Comparison of ENCODE assay signal across 8 mouse cellular contexts in genomic region chr5:125148686-125149085, GRCm38 (mm10). TPM values are rescaled to one million over a fixed set of nuclear protein-coding genes. Genes with fewer than 3 reads are reported as not detected.
DNase-seq lines count a peak whose midpoint lies in the region; ATAC-seq and TF ChIP-seq lines count a peak whose summit lies in the region.

No protein-coding gene starts in this region.

- no peak overlapping the region for H3K27ac ChIP-seq in neural tube, embryonic 12.5 days
- H3K27ac ChIP-seq in gastrocnemius, adult 2 months = peak overlapping the region; percentile 77
- peak overlapping the region; percentile 82 for H3K27ac ChIP-seq in hindbrain, embryonic 14.5 days

- DNase-seq in neural tube, embryonic 10.5 days (ENCODE audit: extremely low spot score, low spot score) = no peak
- peak; percentile 88 for DNase-seq in gastrocnemius, adult 2 months
- DNase-seq in hindbrain, embryonic 14.5 days (ENCODE audit: low spot score) = no peak
- peak; percentile 73 to 87 for DNase-seq in lung, postnatal 4 days
- DNase-seq in yolk sac, embryonic 10.5 days (ENCODE audit: low spot score) = no peak
- DNase-seq in T-cell, adult 2 months (ENCODE audit: low spot score) = no peak

- no peak overlapping the region for H3K9ac ChIP-seq in neural tube, embryonic 12.5 days
- peak overlapping the region; percentile 17; the same call in 1 of the 2 replicates for H3K9ac ChIP-seq in hindbrain, embryonic 14.5 days

- no peaks in the 10 kb centered on the region for H3K36me3 ChIP-seq in neural tube, embryonic 12.5 days
- H3K36me3 ChIP-seq in hindbrain, embryonic 14.5 days (replicated peaks; ENCODE audit: control insufficient read depth, insufficient read depth) = no peaks in the 10 kb centered on the region

- no peaks in the 10 kb centered on the region for H3K27me3 ChIP-seq in neural tube, embryonic 12.5 days (replicated peaks)
- H3K27me3 ChIP-seq in hindbrain, embryonic 14.5 days (ENCODE audit: control insufficient read depth, insufficient read depth, low read length) = no peaks in the 10 kb centered on the region

- TF ChIP-seq CTCF in gastrocnemius, adult 2 months (IDR thresholded peaks at IDR 0.05) = no peak

- 40% methylated on average over 5 of the region's 5 CpGs for WGBS in neural tube, embryonic 12.5 days
- 49% methylated on average over 5 of the region's 5 CpGs for WGBS in hindbrain, embryonic 14.5 days

- no peaks in the 10 kb centered on the region for H3K9me3 ChIP-seq in neural tube, embryonic 12.5 days
- H3K9me3 ChIP-seq in hindbrain, embryonic 14.5 days (ENCODE audit: control insufficient read depth, low read length) = no peaks in the 10 kb centered on the region

- 0 out of 2 replicates have a peak overlapping the region, but pooled peaks have one; percentile 12 for H3K4me2 ChIP-seq in neural tube, embryonic 12.5 days (replicated peaks)
- no peak overlapping the region for H3K4me2 ChIP-seq in hindbrain, embryonic 14.5 days (replicated peaks)

- intact Hi-C loops in gastrocnemius, adult 2 months (cut with DNase I) = no loop called here

- no peak for ATAC-seq in neural tube, embryonic 12.5 days (ENCODE audit: low FRiP score, low read depth)
- ATAC-seq in hindbrain, embryonic 14.5 days (ENCODE audit: low FRiP score) = no peak
- ATAC-seq in megakaryocyte-erythroid progenitor cell, adult 5-6 weeks (replicated peaks; ENCODE audit: low FRiP score, low TSS enrichment, poor library complexity, severe bottlenecking) = no peak

- no peak overlapping the region for H3K4me3 ChIP-seq in neural tube, embryonic 12.5 days
- peak overlapping the region; percentile 46 for H3K4me3 ChIP-seq in gastrocnemius, adult 2 months
- no peak overlapping the region for H3K4me3 ChIP-seq in hindbrain, embryonic 14.5 days (replicated peaks; ENCODE audit: low read length)

- H3K4me1 ChIP-seq in neural tube, embryonic 12.5 days = peaks cover 80% of the 10 kb centered on the region
- H3K4me1 ChIP-seq in hindbrain, embryonic 14.5 days (replicated peaks; ENCODE audit: control insufficient read depth, insufficient read depth, low read length) = peaks cover 71% of the 10 kb centered on the region

RNA-seq across cellular contexts. Expression of gene Ncor2, which starts 30.3 kb away (rescaled TPM):
- 36.0 and 36.9 TPM in 2 replicates for polyA plus RNA-seq in neural tube, embryonic 12.5 days (2016; fragmentation: Nextera tagmentation; extraction: Ambion mirVana)
- 100 to 1,000 TPM; 123 to 153 TPM for total RNA-seq in gastrocnemius, adult 2 months (2021)
- polyA plus RNA-seq in hindbrain, embryonic 14.5 days (2014; fragmentation: Nextera tagmentation; extraction: Ambion mirVana) = 26.0 and 27.4 TPM in 2 replicates
- 48.7 and 54.4 TPM in 2 replicates for total RNA-seq in megakaryocyte-erythroid progenitor cell, adult 5-6 weeks (2014; fragmentation: Nextera tagmentation)
- total RNA-seq in megakaryocyte-erythroid progenitor cell, adult 5-6 weeks (2017) = 4.8 and 6.7 TPM in 2 replicates

Comparison
In these comparisons a context has a peak if more than half of its experiments do, and no peak if none do; other contexts are left out.
1. DNase-seq: peak in gastrocnemius, adult 2 months (single experiment) and lung, postnatal 4 days (2 of 2); none in neural tube, embryonic 10.5 days (single experiment), hindbrain, embryonic 14.5 days (single experiment), yolk sac, embryonic 10.5 days (single experiment) and T-cell, adult 2 months (single experiment).